Mouse (Mus musculus): ENCODE data around the gene Tmem26. TPM values are rescaled to one million over a fixed set of nuclear protein-coding genes. Genes with fewer than 3 reads are reported as not detected.

Gene Tmem26
- polyA plus RNA-seq, 1 experiment = 0.18 TPM

DNA sequence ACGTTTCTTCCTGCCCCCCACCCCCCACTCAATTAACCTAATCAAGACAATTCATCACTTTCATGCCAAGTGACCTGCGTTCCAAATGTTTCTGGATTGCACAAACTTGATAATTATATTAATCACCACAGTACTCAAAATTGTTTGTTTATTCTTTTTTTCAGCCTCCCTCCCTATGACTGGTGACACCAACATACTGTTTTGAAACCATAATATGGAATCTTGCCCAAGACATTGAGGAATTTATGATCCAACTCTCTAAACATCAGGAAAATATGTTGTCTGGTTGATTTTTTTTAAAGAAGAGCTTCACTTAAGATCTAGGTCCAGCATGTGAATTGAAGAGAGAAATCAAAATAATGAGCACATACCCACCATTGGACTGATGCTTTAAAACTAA, 19.2 kb upstream of the Tmem26 start:
- no peaks in the 10 kb centered on the region for H3K27me3 ChIP-seq (ENCODE audit: control insufficient read depth, insufficient read depth, low read length)
- H3K4me1 ChIP-seq (ENCODE audit: control insufficient read depth, insufficient read depth, insufficient read length, low read length) = no peaks in the 10 kb centered on the region
- WGBS = 47% methylated on average over 2 of the region's 2 CpGs
- TF ChIP-seq POLR2A (IDR thresholded peaks at IDR 0.05; ENCODE audit: low read depth, low read length) (no peak), CTCF (IDR thresholded peaks at IDR 0.05; ENCODE audit: extremely low read depth, insufficient read length, insufficient replicate concordance, low read depth, low read length) (no peak)
- H3K27ac ChIP-seq (ENCODE audit: insufficient read depth, low read depth, low read length) = no peak overlapping the region
- H3K36me3 ChIP-seq (ENCODE audit: control insufficient read depth, insufficient read depth, low read length) = no peaks in the 10 kb centered on the region
- H3K4me3 ChIP-seq (ENCODE audit: low read depth, low read length) = no peak overlapping the region

GRCm38 (mm10) chr10:68705471-68706036, 17.9 kb upstream of the Tmem26 start:
- no peak overlapping the region for H3K27ac ChIP-seq (ENCODE audit: insufficient read depth, low read depth, low read length)
- H3K4me3 ChIP-seq (ENCODE audit: low read depth, low read length) = no peak overlapping the region
- TF ChIP-seq POLR2A (IDR thresholded peaks at IDR 0.05; ENCODE audit: low read depth, low read length) (no peak), CTCF (IDR thresholded peaks at IDR 0.05; ENCODE audit: extremely low read depth, insufficient read length, insufficient replicate concordance, low read depth, low read length) (no peak)
- no peaks in the 10 kb centered on the region for H3K27me3 ChIP-seq (ENCODE audit: control insufficient read depth, insufficient read depth, low read length)
- no peaks in the 10 kb centered on the region for H3K36me3 ChIP-seq (ENCODE audit: control insufficient read depth, insufficient read depth, low read length)
- 77% methylated on average over 4 of the region's 4 CpGs for WGBS
- no peaks in the 10 kb centered on the region for H3K4me1 ChIP-seq (ENCODE audit: control insufficient read depth, insufficient read depth, insufficient read length, low read length)

GRCm38 (mm10) chr10:68707014-68707852, 16.2 kb upstream of the Tmem26 start:
- Histone ChIP-seq H3K27ac (ENCODE audit: insufficient read depth, low read depth, low read length) (no peak overlapping the region), H3K27me3 (ENCODE audit: control insufficient read depth, insufficient read depth, low read length) (no peaks in the 10 kb centered on the region), H3K4me1 (ENCODE audit: control insufficient read depth, insufficient read depth, insufficient read length, low read length) (no peaks in the 10 kb centered on the region), H3K36me3 (ENCODE audit: control insufficient read depth, insufficient read depth, low read length) (no peaks in the 10 kb centered on the region), H3K4me3 (ENCODE audit: low read depth, low read length) (no peak overlapping the region)
- no peak for TF ChIP-seq CTCF (IDR thresholded peaks at IDR 0.05; ENCODE audit: extremely low read depth, insufficient read length, insufficient replicate concordance, low read depth, low read length)
- TF ChIP-seq POLR2A (IDR thresholded peaks at IDR 0.05; ENCODE audit: low read depth, low read length) = no peak
- 64% methylated on average over 3 of the region's 3 CpGs for WGBS

DNA sequence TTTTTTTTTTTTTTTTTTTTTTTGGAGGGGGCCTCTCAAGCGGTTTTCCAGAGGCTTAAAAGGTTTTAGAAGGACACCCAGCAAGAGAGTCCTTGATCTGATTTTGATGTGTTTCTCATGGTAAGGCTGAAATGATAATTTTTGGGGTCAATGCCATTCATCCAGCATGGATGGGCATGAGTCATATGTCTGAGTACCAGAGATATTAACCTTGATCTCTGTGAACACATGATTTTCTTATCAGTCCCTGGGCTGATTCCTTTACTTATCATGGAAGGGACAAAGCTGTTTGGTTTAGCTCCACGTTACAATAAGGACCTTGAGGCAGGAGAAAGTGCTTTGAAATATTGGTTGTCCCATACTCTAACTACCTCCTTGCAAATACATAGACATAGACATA, 10.5 kb upstream of the Tmem26 start:
- no peak for TF ChIP-seq POLR2A (IDR thresholded peaks at IDR 0.05; ENCODE audit: low read depth, low read length)
- TF ChIP-seq CTCF (IDR thresholded peaks at IDR 0.05; ENCODE audit: extremely low read depth, insufficient read length, insufficient replicate concordance, low read depth, low read length) = no peak
- no peaks in the 10 kb centered on the region for H3K4me1 ChIP-seq (ENCODE audit: control insufficient read depth, insufficient read depth, insufficient read length, low read length)
- 48% methylated on average over 2 of the region's 2 CpGs for WGBS

GRCm38 (mm10) chr10:68714302-68714701, 9.1 kb upstream of the Tmem26 start:
- Histone ChIP-seq H3K36me3 (ENCODE audit: control insufficient read depth, insufficient read depth, low read length) (no peaks in the 10 kb centered on the region), H3K4me3 (ENCODE audit: low read depth, low read length) (no peak overlapping the region), H3K27me3 (ENCODE audit: control insufficient read depth, insufficient read depth, low read length) (no peaks in the 10 kb centered on the region), H3K4me1 (ENCODE audit: control insufficient read depth, insufficient read depth, insufficient read length, low read length) (no peaks in the 10 kb centered on the region), H3K27ac (ENCODE audit: insufficient read depth, low read depth, low read length) (no peak overlapping the region)
- 72% methylated on average over 3 of the region's 3 CpGs for WGBS
- TF ChIP-seq POLR2A (IDR thresholded peaks at IDR 0.05; ENCODE audit: low read depth, low read length) (no peak), CTCF (IDR thresholded peaks at IDR 0.05; ENCODE audit: extremely low read depth, insufficient read length, insufficient replicate concordance, low read depth, low read length) (no peak)

More for the DNA sequence above, 10.5 kb upstream of the Tmem26 start:
- Histone ChIP-seq H3K4me3 (ENCODE audit: low read depth, low read length) (no peak overlapping the region), H3K27ac (ENCODE audit: insufficient read depth, low read depth, low read length) (no peak overlapping the region), H3K36me3 (ENCODE audit: control insufficient read depth, insufficient read depth, low read length) (no peaks in the 10 kb centered on the region), H3K27me3 (ENCODE audit: control insufficient read depth, insufficient read depth, low read length) (no peaks in the 10 kb centered on the region)

DNA sequence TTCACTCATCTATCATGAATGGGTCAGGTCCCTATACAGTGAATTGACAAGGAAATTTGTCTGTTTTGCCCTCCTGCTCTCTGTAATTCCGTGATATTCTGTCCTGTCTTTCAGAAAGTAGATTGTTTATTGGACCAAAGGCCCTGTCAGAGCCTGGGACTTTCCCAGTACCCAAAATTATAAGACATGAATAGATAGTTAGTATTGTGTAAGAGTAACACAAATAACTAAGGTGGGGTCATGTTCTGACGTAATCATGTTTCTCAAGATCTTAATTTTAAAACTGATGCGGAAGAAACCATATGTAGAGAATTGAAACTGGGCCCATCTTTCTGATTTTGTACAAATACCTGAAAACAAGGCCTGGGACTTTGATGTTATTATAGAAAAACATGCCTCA, 8.1 kb upstream of the Tmem26 start:
- no peak overlapping the region for H3K27ac ChIP-seq (ENCODE audit: insufficient read depth, low read depth, low read length)
- H3K27me3 ChIP-seq (ENCODE audit: control insufficient read depth, insufficient read depth, low read length) = no peaks in the 10 kb centered on the region
- H3K4me3 ChIP-seq (ENCODE audit: low read depth, low read length) = no peak overlapping the region
- no peak for TF ChIP-seq CTCF (IDR thresholded peaks at IDR 0.05; ENCODE audit: extremely low read depth, insufficient read length, insufficient replicate concordance, low read depth, low read length)
- no peak for TF ChIP-seq POLR2A (IDR thresholded peaks at IDR 0.05; ENCODE audit: low read depth, low read length)
- no peaks in the 10 kb centered on the region for H3K4me1 ChIP-seq (ENCODE audit: control insufficient read depth, insufficient read depth, insufficient read length, low read length)
- 86% methylated on average over 3 of the region's 3 CpGs for WGBS
- H3K36me3 ChIP-seq (ENCODE audit: control insufficient read depth, insufficient read depth, low read length) = no peaks in the 10 kb centered on the region

DNA sequence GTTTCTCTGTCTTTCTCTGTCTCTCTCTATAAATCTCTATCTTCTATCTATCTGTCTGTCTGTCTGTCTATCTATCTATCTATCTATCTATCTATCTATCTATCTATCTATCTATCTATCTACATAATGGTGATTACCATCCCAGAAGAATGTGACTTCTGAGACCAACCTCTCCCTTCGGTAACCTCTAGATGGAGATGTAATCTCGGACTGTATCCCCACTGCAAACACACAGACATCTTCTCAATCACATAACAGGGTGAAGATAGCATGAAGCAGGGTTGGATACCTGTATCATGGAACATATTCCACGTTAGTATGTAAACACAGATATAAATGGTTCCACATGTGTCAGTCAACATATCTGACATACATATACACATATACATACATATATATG, 5.1 kb upstream of the Tmem26 start:
- no peaks in the 10 kb centered on the region for H3K27me3 ChIP-seq (ENCODE audit: control insufficient read depth, insufficient read depth, low read length)
- H3K36me3 ChIP-seq (ENCODE audit: control insufficient read depth, insufficient read depth, low read length) = no peaks in the 10 kb centered on the region
- H3K4me1 ChIP-seq (ENCODE audit: control insufficient read depth, insufficient read depth, insufficient read length, low read length) = no peaks in the 10 kb centered on the region
- no peak overlapping the region for H3K27ac ChIP-seq (ENCODE audit: insufficient read depth, low read depth, low read length)
- no peak overlapping the region for H3K4me3 ChIP-seq (ENCODE audit: low read depth, low read length)
- TF ChIP-seq CTCF (IDR thresholded peaks at IDR 0.05; ENCODE audit: extremely low read depth, insufficient read length, insufficient replicate concordance, low read depth, low read length) (no peak), POLR2A (IDR thresholded peaks at IDR 0.05; ENCODE audit: low read depth, low read length) (no peak)
- WGBS = 75% methylated on average over 3 of the region's 3 CpGs

All from small intestine, adult 2 months (tissue).